ENCODE assay signal across 11 mouse cellular contexts in the genomic region with DNA sequence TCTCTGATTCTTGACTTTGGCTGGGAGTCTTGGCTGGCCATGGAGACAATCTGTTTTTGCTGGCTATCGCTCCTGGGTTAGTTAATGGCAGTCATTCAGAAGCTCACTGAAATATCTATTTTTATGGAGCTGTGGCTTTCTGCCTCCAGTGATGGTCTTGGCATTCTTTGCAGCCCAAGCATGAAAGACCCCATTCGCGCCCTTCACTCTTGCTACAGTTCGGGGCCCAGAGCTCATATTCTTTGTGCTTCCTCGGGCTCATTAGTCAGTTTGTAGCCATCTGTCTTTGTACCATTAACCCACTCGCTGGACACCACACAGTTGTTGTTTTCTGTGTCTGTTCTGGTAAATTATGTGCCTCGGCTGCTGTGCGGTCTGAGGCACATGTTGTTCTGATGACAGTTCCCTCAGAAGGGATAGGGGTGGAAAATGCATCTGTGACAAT.
DNase-seq lines count a peak whose midpoint lies in the region; ATAC-seq and TF ChIP-seq lines count a peak whose summit lies in the region.
"Had no signal": no experiment of that assay in that cellular context is flagged by ENCODE, and none has a peak within 500 bp of the region (broad histone marks: within the 10 kb centered on the region; RNA-seq: fewer than 3 reads in every experiment).

No protein-coding gene starts in this region.

- no peak for TF ChIP-seq CTCF in kidney, postnatal 0 days (IDR thresholded peaks at IDR 0.05; ENCODE audit: low read depth)

- H3K9ac ChIP-seq in kidney, postnatal 0 days (ENCODE audit: low read depth, low read length): no peak overlapping the region
- H3K9ac ChIP-seq in limb, embryonic 15.5 days: no peak overlapping the region
- H3K9ac ChIP-seq: heart, embryonic 15.5 days; liver, embryonic 14.5 days had no signal

- H3K4me1 ChIP-seq in kidney, postnatal 0 days (replicated peaks; ENCODE audit: insufficient read depth, low read length): no peaks in the 10 kb centered on the region
- H3K4me1 ChIP-seq in limb, embryonic 15.5 days: peaks cover 7% of the 10 kb centered on the region
- H3K4me1 ChIP-seq: heart, embryonic 15.5 days had no signal

- H3K27me3 ChIP-seq in kidney, postnatal 0 days (ENCODE audit: insufficient read depth, low read length): no peaks in the 10 kb centered on the region
- no peaks in the 10 kb centered on the region for H3K27me3 ChIP-seq in limb, embryonic 15.5 days
- H3K27me3 ChIP-seq: heart, embryonic 15.5 days had no signal

- no peak for ATAC-seq in kidney, postnatal 0 days (replicated peaks; ENCODE audit: low FRiP score, low read depth)
- ATAC-seq in limb, embryonic 15.5 days (ENCODE audit: insufficient number of reproducible peaks, low FRiP score, low TSS enrichment, low read depth): peak; percentile 58
- no peak for ATAC-seq in inflammation-experienced regulatory T-cells, adult 6 months

- no peak overlapping the region for H3K4me3 ChIP-seq in kidney, postnatal 0 days (replicated peaks; ENCODE audit: low read depth, low read length)
- H3K4me3 ChIP-seq in limb, embryonic 15.5 days: no peak overlapping the region
- H3K4me3 ChIP-seq: heart, embryonic 15.5 days had no signal

- peak; percentile 60 for DNase-seq in kidney, postnatal 0 days (ENCODE audit: low spot score)
- no peak for DNase-seq in kidney, adult 9 months
- DNase-seq in cerebellum, adult 11-12 months: peak; percentile 72
- DNase-seq in gastrocnemius, postnatal 14 days: peak; percentile 16
- no peak for DNase-seq in thymus, postnatal 25 days
- no peak for DNase-seq in frontal cortex, postnatal 36 days (ENCODE audit: low spot score in 2 of 2)
- DNase-seq: right cerebral cortex, adult 18-20 months had no signal

- intact Hi-C loops in gastrocnemius, postnatal 14 days (cut with DNase I; ENCODE audit: low total_unique reads): no loop called here

- WGBS in kidney, postnatal 0 days: 38% methylated on average over 8 of the region's 8 CpGs
- 39% methylated on average over 8 of the region's 8 CpGs for WGBS in limb, embryonic 15.5 days

- H3K27ac ChIP-seq in kidney, postnatal 0 days: no peak overlapping the region
- peak overlapping the region; percentile 74 for H3K27ac ChIP-seq in limb, embryonic 15.5 days
- H3K27ac ChIP-seq: heart, embryonic 15.5 days; liver, embryonic 14.5 days had no signal

- H3K36me3 ChIP-seq in kidney, postnatal 0 days (ENCODE audit: insufficient read depth, low read length): no peaks in the 10 kb centered on the region
- H3K36me3 ChIP-seq in limb, embryonic 15.5 days: no peaks in the 10 kb centered on the region
- H3K36me3 ChIP-seq: heart, embryonic 15.5 days had no signal

- H3K9me3 ChIP-seq in kidney, postnatal 0 days (replicated peaks; ENCODE audit: low read length): no peaks in the 10 kb centered on the region
- H3K9me3 ChIP-seq in limb, embryonic 15.5 days: no peaks in the 10 kb centered on the region
- H3K9me3 ChIP-seq: heart, embryonic 15.5 days had no signal

- H3K4me2 ChIP-seq in kidney, postnatal 0 days (ENCODE audit: low read length): no peak overlapping the region
- no peak overlapping the region for H3K4me2 ChIP-seq in limb, embryonic 15.5 days
- H3K4me2 ChIP-seq: heart, embryonic 15.5 days had no signal

Comparison
In these comparisons a context has a peak if more than half of its experiments do, and no peak if none do; other contexts are left out.
1. DNase-seq: peak in kidney, postnatal 0 days (single experiment), cerebellum, adult 11-12 months (single experiment) and gastrocnemius, postnatal 14 days (single experiment); none in kidney, adult 9 months (single experiment), thymus, postnatal 25 days (single experiment) and frontal cortex, postnatal 36 days (0 of 2).